Mouse (Mus musculus) activated CD4-positive, CD25-positive, alpha-beta regulatory T cell, adult 9 weeks (primary cell): Measurements from ENCODE around the gene Fbxo27. TPM values are rescaled to one million over a fixed set of nuclear protein-coding genes. Genes with fewer than 3 reads are reported as not detected.

ENCODE experiments used
- polyA plus RNA-seq: library from polyadenylated mRNA; unstranded; fragments of 100-300 nt; shearing (Covaris generic); gene quantifications from one replicate; pipeline ENCODE4 v1.2.1, GENCODE M21; 2017

The Fbxo27 gene
- 5.1 TPM for polyA plus RNA-seq

DNA sequence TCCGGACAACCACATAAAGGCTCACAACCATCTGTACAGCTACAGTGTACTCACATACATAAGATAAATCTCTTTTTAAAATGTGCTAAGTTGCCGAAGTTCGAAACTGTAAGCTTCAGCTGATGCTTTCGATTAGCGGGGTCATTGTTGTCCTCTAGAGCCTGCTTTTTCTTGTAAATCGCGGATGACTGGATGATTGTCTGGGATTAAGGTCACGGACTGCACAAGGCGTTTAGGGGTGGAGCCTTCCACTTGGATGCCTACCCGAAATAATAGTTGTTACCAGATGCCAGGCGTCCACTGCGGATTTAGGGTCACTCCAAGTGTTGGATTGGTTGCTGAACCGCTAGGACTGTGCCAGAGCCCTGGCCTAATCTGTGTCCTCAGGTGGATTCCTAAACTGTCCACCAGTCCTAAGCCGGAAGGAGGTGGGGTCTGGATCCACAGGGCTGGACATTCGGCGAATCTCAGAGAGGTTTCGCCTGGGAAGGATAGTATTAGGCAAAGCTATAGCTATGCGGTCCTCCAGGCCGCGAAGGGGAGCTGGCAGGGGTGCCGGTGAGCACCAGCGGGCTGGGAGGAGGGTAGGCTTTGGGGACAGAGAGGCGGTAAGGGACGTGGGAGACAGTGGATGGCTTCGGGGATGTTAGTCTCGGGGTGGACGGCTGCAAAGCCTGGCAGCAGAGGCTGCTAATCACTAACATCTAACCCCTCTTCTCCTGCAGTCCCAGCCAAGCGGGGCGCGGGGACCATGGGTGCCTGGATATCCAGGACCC, at the start of gene Fbxo27:
TSS of gene Fbxo27 (plus strand) at position 305 of the 776 bp plus-strand sequence.

DNA sequence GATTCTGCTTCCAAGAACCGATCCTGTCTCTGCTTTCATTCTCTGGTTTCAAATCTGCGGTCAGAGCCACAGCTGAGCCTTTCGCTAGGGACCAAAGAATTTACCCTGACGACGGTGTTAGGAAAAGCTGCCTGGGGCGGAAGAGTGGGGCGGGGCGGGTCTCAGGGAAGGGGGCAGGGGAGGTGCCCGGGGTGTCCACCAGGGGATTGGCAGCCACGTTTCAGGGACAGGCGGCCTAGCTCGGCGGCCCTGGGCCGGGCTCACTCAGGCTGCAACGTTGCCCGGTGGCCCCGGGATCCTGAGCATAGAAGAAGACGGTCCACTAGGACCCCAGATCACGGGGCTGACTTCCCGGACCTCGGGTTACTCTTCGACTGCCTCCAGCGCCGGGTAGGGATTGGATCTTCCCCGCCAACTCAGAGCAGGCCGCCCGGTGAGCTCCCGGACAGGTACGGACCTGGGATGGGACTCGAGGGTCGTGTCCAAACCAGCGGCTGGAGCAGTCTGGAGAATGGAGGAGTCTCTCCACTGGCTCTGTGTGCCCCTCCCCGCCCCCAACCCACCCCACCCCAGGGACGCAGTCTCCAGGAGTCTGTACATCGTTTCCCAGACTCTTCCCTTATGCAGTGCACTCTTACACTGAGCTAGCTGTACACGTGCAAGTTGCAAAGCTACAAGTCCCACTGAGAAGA, 24.1 kb downstream of the Fbxo27 start, which contains the start of gene Fbxo17:
TSS of gene Fbxo17 (plus strand) at position 215 of the 692 bp plus-strand sequence.

DNA sequence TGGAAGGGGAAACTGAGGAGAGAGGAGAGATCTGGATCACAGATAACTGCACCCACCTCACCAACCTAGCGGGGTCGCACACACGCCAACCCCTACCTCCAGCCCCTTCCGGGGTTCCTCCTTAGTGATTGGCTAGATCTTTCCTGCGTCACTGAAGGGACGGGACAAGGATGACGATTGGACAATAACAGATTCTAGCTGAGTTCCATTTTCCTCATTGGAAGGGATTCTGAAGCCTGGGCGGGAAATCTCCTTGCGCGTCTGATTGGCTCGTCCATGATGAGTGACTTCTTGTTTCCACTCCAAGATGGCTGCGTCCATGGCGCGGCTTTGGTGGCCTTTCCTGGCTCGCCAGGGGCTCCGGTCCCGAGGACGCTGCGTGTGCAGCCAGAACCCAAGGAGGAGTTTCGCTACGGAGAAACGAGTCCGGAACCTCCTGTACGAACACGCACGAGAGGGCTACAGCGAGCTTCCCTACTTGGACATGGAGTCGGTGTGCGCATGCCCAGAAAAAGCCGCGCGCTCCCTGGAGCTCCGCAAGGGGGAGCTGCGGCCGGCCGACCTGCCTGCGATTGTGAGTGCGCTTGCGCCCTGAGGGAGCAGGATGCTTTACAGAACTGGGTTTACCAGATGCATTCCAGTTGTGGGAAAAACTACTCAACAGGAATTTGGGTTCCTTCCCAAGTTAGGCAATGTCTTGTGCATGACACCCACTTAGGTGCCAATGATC, 49.2 kb downstream of the Fbxo27 start, which contains the start of the genes Mrps12 and Sars2:
TSS of gene Mrps12 (minus strand) at position 112 of the 730 bp plus-strand sequence.
TSS of gene Sars2 (plus strand) at position 284 of the 730 bp plus-strand sequence.

Other genes starting within 250 kb of the Fbxo27 start
- gene Lrfn1, start 240.9 kb upstream of the Fbxo27 start, polyA plus RNA-seq, result not detected
- gene Ifnl2, start 182.4 kb upstream of the Fbxo27 start, polyA plus RNA-seq, result not detected
- not detected for gene Ifnl3, start 170.0 kb upstream of the Fbxo27 start, polyA plus RNA-seq
- gene Sycn, start 152.0 kb upstream of the Fbxo27 start, polyA plus RNA-seq, result not detected
- gene Nccrp1, start 145.6 kb upstream of the Fbxo27 start, polyA plus RNA-seq, result 0.42 TPM
- 4.0 TPM for gene Samd4b, start 94.7 kb upstream of the Fbxo27 start, polyA plus RNA-seq
- 5.4 TPM for gene Pak4, start 94.7 kb upstream of the Fbxo27 start, polyA plus RNA-seq
- not detected for gene Acp7, start 61.5 kb upstream of the Fbxo27 start, polyA plus RNA-seq
- gene Fbxo17, start 24.0 kb downstream of the Fbxo27 start, polyA plus RNA-seq, result 5.4 TPM
- gene Mrps12, start 49.0 kb downstream of the Fbxo27 start, polyA plus RNA-seq, result 110 TPM
- gene Sars2, start 49.1 kb downstream of the Fbxo27 start, polyA plus RNA-seq, result 17.8 TPM
- gene Ccer2, start 63.3 kb downstream of the Fbxo27 start, polyA plus RNA-seq, result not detected
- 107 TPM for gene Sirt2, start 73.9 kb downstream of the Fbxo27 start, polyA plus RNA-seq
- 122 TPM for gene Nfkbib, start 74.7 kb downstream of the Fbxo27 start, polyA plus RNA-seq
- 324 TPM for gene Rinl, start 96.1 kb downstream of the Fbxo27 start, polyA plus RNA-seq
- gene Hnrnpl, start 115.7 kb downstream of the Fbxo27 start, polyA plus RNA-seq, result 110 TPM
- 208 TPM for gene Ech1, start 132.4 kb downstream of the Fbxo27 start, polyA plus RNA-seq
- 25.3 TPM for gene Lgals4, start 141.0 kb downstream of the Fbxo27 start, polyA plus RNA-seq
- 1.2 TPM for gene Lgals7, start 171.0 kb downstream of the Fbxo27 start, polyA plus RNA-seq
- gene Capn12, start 188.6 kb downstream of the Fbxo27 start, polyA plus RNA-seq, result 0.12 TPM